Mouse (Mus musculus): Measurements from ENCODE around the gene Sema5a.

The Sema5a gene

GRCm38 (mm10) chr15:32352995-32353394 lies 108.4 kb downstream of the Sema5a start:
- in situ Hi-C loops (cut with MboI) = no loop called here

GRCm38 (mm10) chr15:32353513-32353912 lies 108.9 kb downstream of the Sema5a start:
- in situ Hi-C loops (cut with MboI) = no loop called here

- in situ Hi-C loops (cut with MboI) = no loop called here
These were observed 112.2 kb downstream of the Sema5a start for GRCm38 (mm10) chr15:32356805-32357204.

- in situ Hi-C loops (cut with MboI) = no loop called here
These were observed 123.2 kb downstream of the Sema5a start for GRCm38 (mm10) chr15:32367841-32368240.

GRCm38 (mm10) chr15:32370914-32371313 lies 126.3 kb downstream of the Sema5a start:
- in situ Hi-C loops (cut with MboI) = no loop called here

- in situ Hi-C loops (cut with MboI) = no loop called here
These were observed 126.8 kb downstream of the Sema5a start for GRCm38 (mm10) chr15:32371385-32371784.

- in situ Hi-C loops (cut with MboI) = no loop called here
These were observed 131.7 kb downstream of the Sema5a start for GRCm38 (mm10) chr15:32376326-32376725.

GRCm38 (mm10) chr15:32377781-32378180 lies 133.2 kb downstream of the Sema5a start:
- in situ Hi-C loops (cut with MboI) = no loop called here

- in situ Hi-C loops (cut with MboI) = no loop called here
These were observed 135.7 kb downstream of the Sema5a start for GRCm38 (mm10) chr15:32380311-32380710.

- in situ Hi-C loops (cut with MboI) = no loop called here
These were observed 138.4 kb downstream of the Sema5a start for GRCm38 (mm10) chr15:32382930-32383481.

- in situ Hi-C loops (cut with MboI) = no loop called here
These were observed 151.8 kb downstream of the Sema5a start for GRCm38 (mm10) chr15:32396241-32396890.

- in situ Hi-C loops (cut with MboI) = no loop called here
These were observed 152.5 kb downstream of the Sema5a start for GRCm38 (mm10) chr15:32397064-32397463.

- in situ Hi-C loops (cut with MboI) = no loop called here
These were observed 154.1 kb downstream of the Sema5a start for GRCm38 (mm10) chr15:32398721-32399120.

- in situ Hi-C loops (cut with MboI) = no loop called here
These were observed 157.4 kb downstream of the Sema5a start for GRCm38 (mm10) chr15:32401909-32402527.

- in situ Hi-C loops (cut with MboI) = no loop called here
These were observed 158.7 kb downstream of the Sema5a start for GRCm38 (mm10) chr15:32403321-32403720.

- in situ Hi-C loops (cut with MboI) = no loop called here
These were observed 161.8 kb downstream of the Sema5a start for GRCm38 (mm10) chr15:32406436-32406835.

GRCm38 (mm10) chr15:32407766-32408165 lies 163.2 kb downstream of the Sema5a start:
- in situ Hi-C loops (cut with MboI) = no loop called here

- in situ Hi-C loops (cut with MboI) = no loop called here
These were observed 171.7 kb downstream of the Sema5a start for GRCm38 (mm10) chr15:32416291-32416690.

GRCm38 (mm10) chr15:32422631-32423030 lies 178.0 kb downstream of the Sema5a start:
- in situ Hi-C loops (cut with MboI) = no loop called here

- in situ Hi-C loops (cut with MboI) = no loop called here
These were observed 178.5 kb downstream of the Sema5a start for GRCm38 (mm10) chr15:32423061-32423460.

GRCm38 (mm10) chr15:32427188-32427924 lies 182.7 kb downstream of the Sema5a start:
- in situ Hi-C loops (cut with MboI) = no loop called here

- in situ Hi-C loops (cut with MboI) = no loop called here
These were observed 188.6 kb downstream of the Sema5a start for GRCm38 (mm10) chr15:32432927-32433832.

All from mature B cell (primary cell).